Mouse (Mus musculus): ENCODE data around the gene Ap3b1. TPM values are rescaled to one million over a fixed set of nuclear protein-coding genes. Genes with fewer than 3 reads are reported as not detected.
"Not testable (repeated sequence)": the region's sequence is repeated elsewhere in the genome, so short reads cannot be mapped to it uniquely, and the experiment has no call there.

Gene Ap3b1
- polyA plus RNA-seq, 1 experiment from 2014 or later, result 15.7 TPM

GRCm38 (mm10) chr13:94338357-94338756, 20.4 kb upstream of the Ap3b1 start:
- H3K9me3 ChIP-seq (replicated peaks; ENCODE audit: control insufficient read depth, low read length), result 0 out of 2 replicates have a peak, but pooled peaks cover 2% of the 10 kb centered on the region
- no peaks in the 10 kb centered on the region for H3K27me3 ChIP-seq (ENCODE audit: control insufficient read depth, insufficient read depth, low read depth, low read length)
- no peak overlapping the region for H3K27ac ChIP-seq (ENCODE audit: low read length)
- no peak for ATAC-seq (ENCODE audit: low read depth)
- 59% methylated on average over 3 of the region's 3 CpGs for WGBS (ENCODE audit: insufficient replicate concordance)
- no peaks in the 10 kb centered on the region for H3K36me3 ChIP-seq (ENCODE audit: control insufficient read depth, insufficient read depth)
- no peak overlapping the region for H3K4me2 ChIP-seq (ENCODE audit: low read depth, low read length)
- H3K4me3 ChIP-seq (ENCODE audit: low read depth, low read length), result no peak overlapping the region
- no peaks in the 10 kb centered on the region for H3K4me1 ChIP-seq (ENCODE audit: control insufficient read depth, low read depth, low read length)
- H3K9ac ChIP-seq (ENCODE audit: low read depth, low read length), result no peak overlapping the region

- no peaks in the 10 kb centered on the region for H3K4me1 ChIP-seq (ENCODE audit: control insufficient read depth, low read depth, low read length)
- H3K4me2 ChIP-seq (ENCODE audit: low read depth, low read length), result no peak overlapping the region
- H3K9me3 ChIP-seq (replicated peaks; ENCODE audit: control insufficient read depth, low read length), result 0 out of 2 replicates have a peak, but pooled peaks cover 2% of the 10 kb centered on the region
- H3K36me3 ChIP-seq (ENCODE audit: control insufficient read depth, insufficient read depth), result no peaks in the 10 kb centered on the region
- H3K27me3 ChIP-seq (ENCODE audit: control insufficient read depth, insufficient read depth, low read depth, low read length), result no peaks in the 10 kb centered on the region
- H3K27ac ChIP-seq (ENCODE audit: low read length), result no peak overlapping the region
- H3K4me3 ChIP-seq (ENCODE audit: low read depth, low read length), result no peak overlapping the region
- 71% methylated on average over 5 of the region's 5 CpGs for WGBS (ENCODE audit: insufficient replicate concordance)
- no peak for ATAC-seq (ENCODE audit: low read depth)
- no peak overlapping the region for H3K9ac ChIP-seq (ENCODE audit: low read depth, low read length)
Measured at GRCm38 (mm10) chr13:94343192-94343591, 15.6 kb upstream of the Ap3b1 start.

- ATAC-seq (ENCODE audit: low read depth); H3K27me3 ChIP-seq (ENCODE audit: control insufficient read depth, insufficient read depth, low read depth, low read length); H3K27ac ChIP-seq (ENCODE audit: low read length); H3K4me1 ChIP-seq (ENCODE audit: control insufficient read depth, low read depth, low read length); H3K36me3 ChIP-seq (ENCODE audit: control insufficient read depth, insufficient read depth); H3K9ac ChIP-seq (ENCODE audit: low read depth, low read length); H3K4me3 ChIP-seq (ENCODE audit: low read depth, low read length); H3K4me2 ChIP-seq (ENCODE audit: low read depth, low read length); H3K9me3 ChIP-seq (replicated peaks; ENCODE audit: control insufficient read depth, low read length): not testable (repeated sequence)
- WGBS (ENCODE audit: insufficient replicate concordance), result 81% methylated on average over 14 of the region's 14 CpGs
Measured at GRCm38 (mm10) chr13:94344600-94344999, 14.2 kb upstream of the Ap3b1 start.

GRCm38 (mm10) chr13:94354584-94354983, 4.2 kb upstream of the Ap3b1 start:
- no peaks in the 10 kb centered on the region for H3K9me3 ChIP-seq (replicated peaks; ENCODE audit: control insufficient read depth, low read length)
- no peak overlapping the region for H3K27ac ChIP-seq (ENCODE audit: low read length)
- ATAC-seq (ENCODE audit: low read depth), result no peak
- 23% methylated on average over 3 of the region's 3 CpGs for WGBS (ENCODE audit: insufficient replicate concordance)
- no peak overlapping the region for H3K4me2 ChIP-seq (ENCODE audit: low read depth, low read length)
- H3K27me3 ChIP-seq (ENCODE audit: control insufficient read depth, insufficient read depth, low read depth, low read length), result no peaks in the 10 kb centered on the region
- H3K4me3 ChIP-seq (ENCODE audit: low read depth, low read length), result no peak overlapping the region
- no peaks in the 10 kb centered on the region for H3K36me3 ChIP-seq (ENCODE audit: control insufficient read depth, insufficient read depth)
- no peak overlapping the region for H3K9ac ChIP-seq (ENCODE audit: low read depth, low read length)
- peaks cover 5% of the 10 kb centered on the region for H3K4me1 ChIP-seq (ENCODE audit: control insufficient read depth, low read depth, low read length)

- Histone ChIP-seq H3K4me3 (ENCODE audit: low read depth, low read length) (peak overlapping the region; percentile 75), H3K4me1 (ENCODE audit: control insufficient read depth, low read depth, low read length) (peaks cover 8% of the 10 kb centered on the region), H3K27me3 (ENCODE audit: control insufficient read depth, insufficient read depth, low read depth, low read length) (no peaks in the 10 kb centered on the region), H3K9ac (ENCODE audit: low read depth, low read length) (peak overlapping the region; percentile 81), H3K27ac (ENCODE audit: low read length) (peak overlapping the region; percentile 72), H3K9me3 (replicated peaks; ENCODE audit: control insufficient read depth, low read length) (no peaks in the 10 kb centered on the region), H3K4me2 (ENCODE audit: low read depth, low read length) (peak overlapping the region; percentile 84), H3K36me3 (ENCODE audit: control insufficient read depth, insufficient read depth) (no peaks in the 10 kb centered on the region)
- WGBS (ENCODE audit: insufficient replicate concordance), result under 1% methylated on average over 9 of the region's 9 CpGs
- ATAC-seq (ENCODE audit: low read depth), result no peak
Measured at GRCm38 (mm10) chr13:94358101-94358400, 709 bp upstream of the Ap3b1 start.

- H3K27ac ChIP-seq (ENCODE audit: low read length), result peak overlapping the region; percentile 43
- H3K9me3 ChIP-seq (replicated peaks; ENCODE audit: control insufficient read depth, low read length), result no peaks in the 10 kb centered on the region
- 14% methylated on average over 24 of the region's 25 CpGs for WGBS (ENCODE audit: insufficient replicate concordance)
- 0 out of 2 replicates have a peak, but pooled peaks have one; percentile 4 for ATAC-seq (ENCODE audit: low read depth)
- peaks cover 8% of the 10 kb centered on the region for H3K4me1 ChIP-seq (ENCODE audit: control insufficient read depth, low read depth, low read length)
- peak overlapping the region; percentile 75 for H3K4me3 ChIP-seq (ENCODE audit: low read depth, low read length)
- peak overlapping the region; percentile 84 for H3K4me2 ChIP-seq (ENCODE audit: low read depth, low read length)
- peak overlapping the region; percentile 81 for H3K9ac ChIP-seq (ENCODE audit: low read depth, low read length)
- no peaks in the 10 kb centered on the region for H3K36me3 ChIP-seq (ENCODE audit: control insufficient read depth, insufficient read depth)
- no peaks in the 10 kb centered on the region for H3K27me3 ChIP-seq (ENCODE audit: control insufficient read depth, insufficient read depth, low read depth, low read length)
Measured at GRCm38 (mm10) chr13:94359282-94359920, 641 bp downstream of the Ap3b1 start.

GRCm38 (mm10) chr13:94361013-94361580, 2.3 kb downstream of the Ap3b1 start:
- not testable (repeated sequence) for H3K36me3 ChIP-seq (ENCODE audit: control insufficient read depth, insufficient read depth); H3K27ac ChIP-seq (ENCODE audit: low read length); H3K27me3 ChIP-seq (ENCODE audit: control insufficient read depth, insufficient read depth, low read depth, low read length); H3K4me3 ChIP-seq (ENCODE audit: low read depth, low read length); H3K9ac ChIP-seq (ENCODE audit: low read depth, low read length); H3K9me3 ChIP-seq (replicated peaks; ENCODE audit: control insufficient read depth, low read length); H3K4me2 ChIP-seq (ENCODE audit: low read depth, low read length); ATAC-seq (ENCODE audit: low read depth)
- H3K4me1 ChIP-seq (ENCODE audit: control insufficient read depth, low read depth, low read length), result peaks cover 19% of the 10 kb centered on the region
- WGBS (ENCODE audit: insufficient replicate concordance), result 58% methylated on average over 9 of the region's 10 CpGs

- H3K27ac ChIP-seq (ENCODE audit: low read length), result no peak overlapping the region
- no peak overlapping the region for H3K9ac ChIP-seq (ENCODE audit: low read depth, low read length)
- H3K4me3 ChIP-seq (ENCODE audit: low read depth, low read length), result no peak overlapping the region
- no peaks in the 10 kb centered on the region for H3K27me3 ChIP-seq (ENCODE audit: control insufficient read depth, insufficient read depth, low read depth, low read length)
- ATAC-seq (ENCODE audit: low read depth), result no peak
- WGBS (ENCODE audit: insufficient replicate concordance), result 65% methylated on average over 2 of the region's 2 CpGs
- no peak overlapping the region for H3K4me2 ChIP-seq (ENCODE audit: low read depth, low read length)
- no peaks in the 10 kb centered on the region for H3K9me3 ChIP-seq (replicated peaks; ENCODE audit: control insufficient read depth, low read length)
- H3K4me1 ChIP-seq (ENCODE audit: control insufficient read depth, low read depth, low read length), result peaks cover 14% of the 10 kb centered on the region
- H3K36me3 ChIP-seq (ENCODE audit: control insufficient read depth, insufficient read depth), result no peaks in the 10 kb centered on the region
Measured at GRCm38 (mm10) chr13:94364336-94364735, 5.6 kb downstream of the Ap3b1 start.

- Histone ChIP-seq H3K9me3 (replicated peaks; ENCODE audit: control insufficient read depth, low read length) (no peaks in the 10 kb centered on the region), H3K9ac (ENCODE audit: low read depth, low read length) (no peak overlapping the region), H3K27me3 (ENCODE audit: control insufficient read depth, insufficient read depth, low read depth, low read length) (no peaks in the 10 kb centered on the region), H3K36me3 (ENCODE audit: control insufficient read depth, insufficient read depth) (no peaks in the 10 kb centered on the region), H3K4me2 (ENCODE audit: low read depth, low read length) (no peak overlapping the region), H3K4me1 (ENCODE audit: control insufficient read depth, low read depth, low read length) (peaks cover 11% of the 10 kb centered on the region), H3K27ac (ENCODE audit: low read length) (no peak overlapping the region), H3K4me3 (ENCODE audit: low read depth, low read length) (no peak overlapping the region)
- ATAC-seq (ENCODE audit: low read depth), result 0 out of 2 replicates have a peak, but pooled peaks have one; percentile 19
- WGBS (ENCODE audit: insufficient replicate concordance), result 48% methylated on average over 13 of the region's 13 CpGs
Measured at GRCm38 (mm10) chr13:94365108-94365907, 6.5 kb downstream of the Ap3b1 start.
